Mouse (Mus musculus) neural tube, embryonic 13.5 days (tissue): ENCODE measurements at regions not wholly inside any gene's neighbourhood (a gene's known extent, or its start where the extent isn't known, plus 50 kb on each side); places are given as distances from the start of the nearest gene placed in this dataset.
A peak's percentile ranks its signal among the peaks of the same experiment; 100 is the strongest.

ENCODE experiments used
- ATAC-seq: fragments of 200-750 bp; cut with Nextera tagmentation; 2 replicates; pipeline ENCODE4 v1.8.0; 2017; ENCODE audit warnings: low read depth, mild to moderate bottlenecking, moderate TSS enrichment, moderate library complexity
- H3K27ac ChIP-seq: fragments of 300-500 bp; sonication (generic); replicated peaks from 2 replicates; pipeline ENCODE4 v1.5.1; 2015; ENCODE audit warnings: moderate library complexity, mild to moderate bottlenecking, inconsistent platforms
- H3K27me3 ChIP-seq: fragments of 300-500 bp; sonication (generic); 2 replicates; pipeline ENCODE4 v1.6.1; 2015; ENCODE audit warnings: mild to moderate bottlenecking, inconsistent platforms
- H3K36me3 ChIP-seq: fragments of 300-500 bp; sonication (generic); 2 replicates; pipeline ENCODE4 v1.6.1; 2015; ENCODE audit warnings: mild to moderate bottlenecking, inconsistent platforms
- H3K4me1 ChIP-seq: fragments of 300-500 bp; sonication (generic); replicated peaks from 2 replicates; pipeline ENCODE4 v1.6.1; 2015; ENCODE audit warnings: inconsistent platforms
- H3K4me2 ChIP-seq: fragments of 300-500 bp; sonication (generic); 2 replicates; pipeline ENCODE4 v1.6.1; 2015; ENCODE audit warnings: inconsistent platforms, mild to moderate bottlenecking, moderate library complexity
- H3K4me3 ChIP-seq: fragments of 300-500 bp; sonication (generic); 2 replicates; pipeline ENCODE4 v1.5.1; 2015; ENCODE audit warnings: mild to moderate bottlenecking, inconsistent platforms
- H3K9ac ChIP-seq: fragments of 300-500 bp; sonication (generic); 2 replicates; pipeline ENCODE4 v1.6.1; 2015; ENCODE audit warnings: moderate library complexity, mild to moderate bottlenecking, inconsistent platforms
- H3K9me3 ChIP-seq: fragments of 300-500 bp; sonication (generic); 2 replicates; pipeline ENCODE4 v1.6.1; 2016; ENCODE audit warnings: inconsistent platforms
- WGBS: fragments of 180-500 bp; shearing (Covaris S2); methylation state at CpG from one replicate; pipeline ENCODE4 v1.1.7; 2015; 5-methylcytosine and 5-hydroxymethylcytosine counted together

DNA sequence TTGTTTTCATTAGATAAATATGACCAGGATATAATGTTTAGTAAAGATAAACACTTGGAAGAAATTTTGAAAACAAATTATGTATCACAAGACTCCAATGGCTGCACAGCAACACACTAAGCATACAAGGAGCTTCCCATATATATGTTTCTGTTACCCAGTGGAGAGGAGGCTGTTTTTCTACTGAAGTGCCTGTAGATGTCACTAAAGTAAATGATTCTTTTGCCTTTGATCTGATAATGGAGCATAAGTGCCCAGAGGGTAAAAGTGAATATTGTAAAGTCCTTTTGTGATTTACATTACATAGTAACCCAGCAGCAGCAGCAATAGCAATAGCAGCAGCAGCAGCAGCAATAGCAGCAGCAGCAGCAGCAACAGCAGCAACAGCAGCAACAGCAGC, 226.3 kb downstream of the Ahr start:
- Histone ChIP-seq H3K4me3 (no peak overlapping the region), H3K9ac (no peak overlapping the region), H3K27me3 (no peaks in the 10 kb centered on the region), H3K36me3 (no peaks in the 10 kb centered on the region), H3K9me3 (no peaks in the 10 kb centered on the region), H3K4me1 (peaks cover 7% of the 10 kb centered on the region; the same call in 1 of the 2 replicates), H3K4me2 (no peak overlapping the region), H3K27ac (no peak overlapping the region)
- ATAC-seq, result 0 out of 2 replicates have a peak, but pooled peaks have one; percentile 36

DNA sequence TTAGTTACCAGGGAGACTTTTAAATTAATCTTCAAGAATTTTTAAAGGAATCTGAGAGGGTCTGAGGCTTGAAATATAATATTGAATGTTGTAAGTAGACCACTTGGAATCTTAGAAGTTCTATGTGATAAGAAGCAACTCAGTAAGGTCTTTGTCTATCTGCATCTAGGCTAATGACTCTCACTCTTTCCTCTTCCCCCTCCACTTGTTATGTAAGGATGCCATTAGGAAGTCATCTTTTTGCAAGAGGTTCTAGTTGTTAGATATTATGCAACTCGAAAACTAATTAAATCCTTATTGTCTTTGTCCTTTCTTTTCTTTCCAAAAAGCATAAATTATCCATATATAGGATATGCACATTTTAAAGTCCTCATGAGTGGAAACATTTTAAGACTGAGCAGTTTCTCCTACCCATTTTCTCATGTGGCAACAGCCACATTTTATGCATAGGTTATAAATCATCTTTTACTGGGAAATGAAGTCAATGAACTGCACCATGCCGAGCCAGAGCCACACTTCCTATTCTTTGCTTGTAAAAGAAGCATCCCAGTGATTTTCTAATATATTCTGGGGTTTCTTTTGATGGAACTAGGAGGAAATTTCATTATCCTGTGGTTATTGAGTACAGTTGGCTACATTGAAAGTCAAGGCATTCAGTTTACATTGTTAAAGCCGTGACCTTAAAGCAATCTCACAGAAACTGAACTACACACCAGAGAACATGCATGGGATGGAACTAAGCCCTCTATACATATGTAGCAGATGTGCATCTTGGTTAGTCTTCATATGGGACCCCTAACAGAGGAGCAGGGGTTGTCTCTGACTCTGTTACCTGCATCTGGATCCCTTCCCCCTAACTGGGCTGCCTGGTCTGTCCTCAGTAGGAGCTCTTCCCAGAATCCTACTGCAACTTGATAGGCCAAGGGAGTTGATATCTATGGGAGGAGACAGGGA, 230.8 kb downstream of the Ahr start:
- no peaks in the 10 kb centered on the region for H3K4me1 ChIP-seq
- 64% methylated on average over 3 of the region's 3 CpGs for WGBS
- H3K27ac ChIP-seq, result no peak overlapping the region
- H3K27me3 ChIP-seq, result no peaks in the 10 kb centered on the region
- H3K9me3 ChIP-seq, result no peaks in the 10 kb centered on the region
- no peak overlapping the region for H3K4me3 ChIP-seq
- no peak overlapping the region for H3K4me2 ChIP-seq
- no peaks in the 10 kb centered on the region for H3K36me3 ChIP-seq
- no peak overlapping the region for H3K9ac ChIP-seq
- ATAC-seq, result no peak

DNA sequence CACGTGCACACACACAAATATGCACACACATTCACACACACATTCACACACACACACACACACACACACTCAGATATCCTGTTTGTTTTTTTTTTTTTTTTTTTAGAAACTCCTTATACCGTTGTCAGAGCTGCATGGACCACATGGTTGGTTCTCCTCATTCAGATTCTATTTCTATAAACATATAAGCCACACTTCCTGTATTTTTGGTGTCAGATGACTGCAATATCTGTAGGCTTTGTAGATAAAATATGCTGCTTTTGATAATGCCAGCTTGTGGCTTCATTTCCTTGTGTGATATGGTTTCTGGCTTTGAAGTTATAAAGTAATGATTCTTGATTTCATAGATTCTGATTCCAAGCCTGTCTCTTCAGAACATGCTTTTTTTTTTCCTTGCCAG, 231.7 kb downstream of the Ahr start:
- Histone ChIP-seq H3K36me3 (no peaks in the 10 kb centered on the region), H3K27ac (no peak overlapping the region), H3K9me3 (no peaks in the 10 kb centered on the region), H3K9ac (no peak overlapping the region), H3K27me3 (no peaks in the 10 kb centered on the region), H3K4me2 (no peak overlapping the region), H3K4me3 (no peak overlapping the region), H3K4me1 (no peaks in the 10 kb centered on the region)
- ATAC-seq, result no peak
- 93% methylated on average over 2 of the region's 2 CpGs for WGBS

DNA sequence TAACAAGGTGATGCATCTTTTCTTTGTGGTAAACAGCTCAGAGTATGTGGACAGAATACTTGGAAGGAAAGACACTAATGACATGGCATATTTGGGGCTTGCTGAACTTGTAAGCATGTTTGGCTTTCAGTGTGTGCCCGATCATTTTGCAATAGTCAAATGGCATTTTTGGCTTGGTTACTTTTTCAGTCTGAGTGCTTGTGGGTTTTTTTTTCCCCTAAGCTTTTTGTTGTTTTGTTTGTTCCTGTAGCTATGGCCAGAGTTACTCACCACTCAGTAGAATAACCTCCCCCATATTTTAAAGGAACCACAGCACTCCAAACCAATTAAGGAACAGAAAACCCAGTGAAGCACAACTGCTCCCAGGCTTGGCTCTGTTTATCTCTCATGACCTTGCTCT, 240.2 kb downstream of the Ahr start:
- Histone ChIP-seq H3K9ac (no peak overlapping the region), H3K9me3 (no peaks in the 10 kb centered on the region), H3K4me1 (no peaks in the 10 kb centered on the region), H3K36me3 (no peaks in the 10 kb centered on the region), H3K27ac (no peak overlapping the region), H3K4me2 (no peak overlapping the region), H3K4me3 (no peak overlapping the region), H3K27me3 (no peaks in the 10 kb centered on the region)
- WGBS, result 95% methylated on average over 1 of the region's 1 CpGs
- ATAC-seq, result no peak

DNA sequence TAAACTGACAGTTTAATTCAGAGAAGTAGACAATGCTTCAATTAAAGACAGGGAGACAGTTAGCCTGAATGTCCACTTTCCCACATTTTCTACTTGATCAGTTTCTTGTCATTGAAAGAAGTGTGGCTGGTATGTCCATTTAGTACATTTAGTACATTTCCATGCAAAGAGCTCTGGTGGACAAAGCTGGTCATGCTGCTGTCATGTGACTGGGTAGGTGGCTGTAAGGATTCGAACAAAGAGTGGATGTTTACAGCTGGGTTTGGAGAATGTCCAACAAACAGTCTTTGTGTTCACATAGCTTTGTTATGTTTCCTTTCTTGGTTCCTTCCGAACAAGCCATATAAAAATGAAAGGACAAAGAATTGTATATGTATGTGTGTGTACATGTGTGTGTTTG, 241.3 kb downstream of the Ahr start:
- Histone ChIP-seq H3K4me3 (no peak overlapping the region), H3K36me3 (no peaks in the 10 kb centered on the region), H3K9me3 (no peaks in the 10 kb centered on the region), H3K9ac (no peak overlapping the region), H3K4me1 (no peaks in the 10 kb centered on the region), H3K4me2 (no peak overlapping the region), H3K27me3 (no peaks in the 10 kb centered on the region), H3K27ac (no peak overlapping the region)
- WGBS, result 66% methylated on average over 2 of the region's 2 CpGs
- ATAC-seq, result no peak

DNA sequence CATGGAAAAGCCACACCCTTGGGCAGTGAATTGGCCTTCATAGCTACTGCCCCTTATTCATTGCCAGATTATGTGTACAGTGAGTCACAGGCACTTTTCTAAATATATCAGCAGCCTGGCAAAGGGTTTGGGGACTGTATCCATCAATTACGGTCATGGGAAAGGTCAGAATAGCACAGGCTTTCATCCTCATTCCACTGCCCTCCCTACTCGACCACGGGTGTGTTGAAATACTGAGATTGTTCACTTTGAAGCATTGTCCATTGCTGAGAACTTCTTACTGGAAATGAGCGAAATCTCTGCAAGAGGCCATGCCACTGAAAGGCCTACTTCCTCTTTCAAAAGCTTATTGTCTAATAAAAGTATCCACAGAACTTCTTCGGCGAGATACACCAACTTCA, 242.9 kb downstream of the Ahr start:
- Histone ChIP-seq H3K9me3 (no peaks in the 10 kb centered on the region), H3K4me1 (no peaks in the 10 kb centered on the region), H3K4me3 (no peak overlapping the region), H3K36me3 (no peaks in the 10 kb centered on the region), H3K9ac (no peak overlapping the region), H3K27ac (no peak overlapping the region), H3K4me2 (no peak overlapping the region), H3K27me3 (no peaks in the 10 kb centered on the region)
- WGBS, result 73% methylated on average over 6 of the region's 6 CpGs
- no peak for ATAC-seq

DNA sequence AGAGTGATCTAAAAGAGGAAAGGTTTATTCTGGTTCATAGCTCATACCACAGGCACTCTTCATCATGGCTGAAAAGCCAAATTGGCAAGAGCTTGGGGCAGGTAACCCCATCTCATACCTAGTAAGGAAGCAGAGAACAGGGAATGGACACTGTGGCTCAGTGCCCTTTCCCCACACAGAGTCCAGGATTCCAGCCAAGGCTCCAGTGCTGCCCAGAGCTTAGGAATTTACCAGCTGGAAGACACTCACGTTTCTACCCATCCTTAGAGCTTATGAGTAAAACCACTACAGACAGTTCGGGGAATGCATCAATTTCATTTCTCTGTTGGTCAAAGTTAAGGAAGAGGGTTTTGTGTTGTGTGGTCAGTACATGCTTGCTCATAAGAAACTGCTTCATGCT, 241.0 kb downstream of the Snx13 start:
- Histone ChIP-seq H3K4me2 (no peak overlapping the region), H3K36me3 (no peaks in the 10 kb centered on the region), H3K27ac (no peak overlapping the region), H3K9me3 (no peaks in the 10 kb centered on the region), H3K9ac (no peak overlapping the region), H3K4me1 (no peaks in the 10 kb centered on the region), H3K4me3 (no peak overlapping the region), H3K27me3 (no peaks in the 10 kb centered on the region)
- 84% methylated on average over 2 of the region's 2 CpGs for WGBS
- no peak for ATAC-seq

DNA sequence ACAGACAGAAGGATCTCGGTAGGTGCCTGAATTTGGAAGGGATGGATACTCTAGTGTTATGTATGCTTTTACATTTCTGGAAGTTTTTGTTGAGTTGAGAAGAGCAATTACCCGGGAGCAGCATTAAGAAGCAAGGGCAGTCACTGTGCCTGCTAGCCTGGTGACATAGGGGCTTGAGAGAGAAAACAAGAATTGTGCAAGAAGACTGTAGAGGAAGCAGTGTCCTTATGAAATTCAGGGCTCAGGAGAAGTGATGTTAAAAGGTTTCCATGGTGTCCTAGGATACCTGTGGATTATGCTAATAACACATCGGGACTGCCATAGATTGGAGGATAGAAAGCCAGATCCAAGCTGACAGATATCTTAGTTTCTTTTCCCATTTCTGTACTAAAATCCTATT, 240.6 kb downstream of the Snx13 start:
- Histone ChIP-seq H3K9me3 (no peaks in the 10 kb centered on the region), H3K27me3 (no peaks in the 10 kb centered on the region), H3K4me2 (no peak overlapping the region), H3K4me1 (no peaks in the 10 kb centered on the region), H3K9ac (no peak overlapping the region), H3K27ac (no peak overlapping the region), H3K36me3 (no peaks in the 10 kb centered on the region), H3K4me3 (no peak overlapping the region)
- 81% methylated on average over 3 of the region's 3 CpGs for WGBS
- ATAC-seq, result no peak

DNA sequence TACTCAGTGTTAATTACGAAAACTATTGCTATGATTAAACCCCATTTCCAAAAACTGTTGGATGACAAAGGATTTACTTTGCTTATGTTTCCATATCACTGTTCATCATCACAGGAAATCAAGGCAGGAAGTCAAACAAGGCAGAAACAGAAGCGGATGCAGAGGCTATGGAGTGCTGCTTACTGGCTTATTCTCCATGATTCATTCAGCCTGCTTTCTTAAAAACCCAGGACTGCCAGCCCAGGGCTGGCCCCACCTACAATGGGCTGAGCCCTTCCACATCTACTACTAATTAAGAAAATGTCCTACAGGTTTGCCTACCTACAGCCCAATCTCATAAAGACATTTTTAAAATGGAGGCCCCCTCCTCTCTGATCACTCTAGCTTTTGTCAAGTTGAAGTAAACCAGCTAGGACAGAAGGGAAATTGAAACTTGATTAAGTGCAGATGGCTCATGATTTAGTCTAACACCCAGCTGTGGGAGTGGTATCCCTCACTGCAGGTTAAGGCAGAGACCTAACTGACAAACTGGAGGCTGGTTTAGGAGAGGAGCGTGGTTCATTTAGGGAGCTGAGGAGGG, 240.1 kb downstream of the Snx13 start:
- Histone ChIP-seq H3K27me3 (no peaks in the 10 kb centered on the region), H3K9ac (no peak overlapping the region), H3K4me3 (no peak overlapping the region), H3K9me3 (no peaks in the 10 kb centered on the region), H3K27ac (no peak overlapping the region), H3K36me3 (no peaks in the 10 kb centered on the region), H3K4me1 (no peaks in the 10 kb centered on the region), H3K4me2 (no peak overlapping the region)
- ATAC-seq, result no peak
- WGBS, result 90% methylated on average over 3 of the region's 3 CpGs

DNA sequence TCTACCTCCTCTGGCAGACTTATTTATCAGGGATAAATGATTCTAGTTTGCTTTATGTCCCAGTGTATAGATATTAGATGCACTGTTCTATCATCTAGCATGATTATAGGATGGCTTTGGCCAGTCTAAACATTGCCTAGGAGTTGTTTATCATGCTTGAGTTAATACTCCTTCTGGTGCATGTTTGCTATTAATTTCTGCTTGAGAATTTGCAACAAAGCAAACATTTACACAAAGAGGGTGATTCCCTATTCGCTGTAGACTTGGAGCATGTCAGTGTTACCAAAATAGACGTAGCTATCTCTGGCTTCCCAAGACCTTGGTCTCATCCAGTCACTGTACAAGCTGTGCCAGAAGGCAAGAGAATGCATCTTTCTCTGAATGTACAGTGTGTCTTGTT, 237.4 kb downstream of the Snx13 start:
- Histone ChIP-seq H3K4me1 (no peaks in the 10 kb centered on the region), H3K36me3 (no peaks in the 10 kb centered on the region), H3K4me3 (no peak overlapping the region), H3K9ac (no peak overlapping the region), H3K27me3 (no peaks in the 10 kb centered on the region), H3K4me2 (no peak overlapping the region), H3K27ac (no peak overlapping the region), H3K9me3 (no peaks in the 10 kb centered on the region)
- no peak for ATAC-seq
- WGBS, result 65% methylated on average over 2 of the region's 2 CpGs

DNA sequence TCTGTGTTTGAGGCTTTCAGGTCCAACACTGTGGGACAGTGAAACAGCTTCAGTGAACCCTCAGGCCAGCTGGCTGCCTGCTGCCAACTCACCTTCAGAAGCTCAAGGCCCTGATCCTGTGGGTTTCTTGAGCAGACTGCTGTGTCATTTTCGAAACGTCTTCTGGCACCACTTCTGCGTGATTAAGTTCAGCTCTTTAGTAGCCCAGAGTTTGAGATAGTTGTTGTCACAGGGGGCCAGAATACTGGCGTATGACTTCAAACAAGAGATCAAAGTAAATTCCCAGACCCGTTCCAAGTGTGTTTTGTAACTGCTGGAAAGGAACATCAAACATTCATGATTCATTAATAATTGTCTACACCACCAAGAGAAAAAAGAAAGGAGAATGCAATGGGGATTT, 236.9 kb downstream of the Snx13 start:
- H3K4me1 ChIP-seq, result no peaks in the 10 kb centered on the region
- no peaks in the 10 kb centered on the region for H3K36me3 ChIP-seq
- no peak overlapping the region for H3K27ac ChIP-seq
- ATAC-seq, result no peak
- H3K9ac ChIP-seq, result no peak overlapping the region
- H3K9me3 ChIP-seq, result no peaks in the 10 kb centered on the region
- H3K4me3 ChIP-seq, result no peak overlapping the region
- H3K4me2 ChIP-seq, result no peak overlapping the region
- WGBS, result 69% methylated on average over 5 of the region's 5 CpGs
- no peaks in the 10 kb centered on the region for H3K27me3 ChIP-seq

DNA sequence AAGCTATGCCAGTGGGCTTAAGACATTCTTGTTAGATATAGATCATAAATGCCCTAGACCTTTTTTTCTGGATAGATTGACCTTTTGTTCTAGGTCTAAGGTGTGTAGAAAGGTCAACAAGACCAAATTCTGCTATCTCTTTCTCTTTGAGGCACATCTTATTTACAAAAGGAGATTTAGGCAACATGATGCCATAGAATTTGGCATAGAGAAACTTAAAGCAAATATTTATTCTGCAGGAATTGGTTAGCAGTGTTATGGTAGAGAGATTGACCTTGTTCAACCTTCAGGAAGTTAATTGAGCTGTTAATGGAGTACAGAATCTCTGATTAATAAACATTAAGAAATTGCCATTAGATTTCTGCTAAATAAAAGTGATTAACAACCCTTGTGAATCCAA, 236.4 kb downstream of the Snx13 start:
- no peak overlapping the region for H3K4me2 ChIP-seq
- H3K27ac ChIP-seq, result no peak overlapping the region
- ATAC-seq, result no peak
- no peak overlapping the region for H3K9ac ChIP-seq
- no peaks in the 10 kb centered on the region for H3K4me1 ChIP-seq
- H3K9me3 ChIP-seq, result no peaks in the 10 kb centered on the region
- H3K27me3 ChIP-seq, result no peaks in the 10 kb centered on the region
- H3K36me3 ChIP-seq, result no peaks in the 10 kb centered on the region
- no peak overlapping the region for H3K4me3 ChIP-seq

DNA sequence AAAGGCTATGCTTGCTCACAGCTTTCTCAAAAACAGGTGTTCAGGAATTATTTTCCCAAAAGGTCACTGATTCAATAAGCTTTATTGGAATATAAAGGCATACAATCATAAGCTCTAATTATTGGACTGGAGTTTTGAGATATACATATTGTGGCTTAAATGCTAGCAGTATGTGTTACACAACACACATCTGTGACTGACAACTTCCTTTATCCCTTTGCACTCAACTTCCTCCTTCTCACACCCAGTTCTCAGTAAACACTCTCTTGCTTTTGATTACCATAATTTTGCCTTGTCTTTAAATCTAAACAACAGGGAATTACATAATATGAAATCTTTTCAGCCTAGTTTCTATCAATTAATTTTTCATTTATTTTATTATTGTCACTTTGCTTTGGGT, 222.5 kb downstream of the Snx13 start:
- Histone ChIP-seq H3K36me3 (no peaks in the 10 kb centered on the region), H3K27me3 (no peaks in the 10 kb centered on the region), H3K9me3 (no peaks in the 10 kb centered on the region), H3K4me1 (no peaks in the 10 kb centered on the region), H3K4me2 (no peak overlapping the region), H3K4me3 (no peak overlapping the region), H3K27ac (no peak overlapping the region), H3K9ac (no peak overlapping the region)
- ATAC-seq, result no peak
